Mouse (Mus musculus): ENCODE results near the gene 4931429L15Rik.

Gene 4931429L15Rik

DNA sequence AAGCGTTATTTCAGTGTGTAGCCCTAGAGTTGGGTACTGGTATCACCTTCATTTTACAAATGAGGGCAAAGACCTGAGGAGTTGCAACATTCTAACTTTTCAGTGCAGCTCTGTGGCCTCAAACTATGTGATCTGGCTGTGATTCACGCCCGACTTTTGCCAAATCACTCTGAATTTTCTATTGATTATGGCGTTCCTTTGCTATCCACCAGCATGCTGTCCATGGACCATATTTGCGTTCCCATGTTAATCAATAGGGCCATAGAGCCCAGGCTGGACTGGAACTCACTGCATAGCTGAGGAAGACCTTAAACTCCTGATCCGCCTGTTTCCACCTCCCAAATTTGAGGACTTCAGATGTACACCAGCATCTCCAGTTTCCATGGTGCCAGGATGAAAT lies 60.7 kb downstream of the 4931429L15Rik start:
- no peak for DNase-seq (ENCODE audit: low spot score in 2 of 2)

- no peak for DNase-seq (ENCODE audit: low spot score in 2 of 2)
Measured at GRCm38 (mm10) chr9:46257546-46257945, 62.2 kb downstream of the 4931429L15Rik start.

- DNase-seq (ENCODE audit: low spot score in 2 of 2) = no peak
Measured at GRCm38 (mm10) chr9:46256658-46257385, 63.0 kb downstream of the 4931429L15Rik start.

DNA sequence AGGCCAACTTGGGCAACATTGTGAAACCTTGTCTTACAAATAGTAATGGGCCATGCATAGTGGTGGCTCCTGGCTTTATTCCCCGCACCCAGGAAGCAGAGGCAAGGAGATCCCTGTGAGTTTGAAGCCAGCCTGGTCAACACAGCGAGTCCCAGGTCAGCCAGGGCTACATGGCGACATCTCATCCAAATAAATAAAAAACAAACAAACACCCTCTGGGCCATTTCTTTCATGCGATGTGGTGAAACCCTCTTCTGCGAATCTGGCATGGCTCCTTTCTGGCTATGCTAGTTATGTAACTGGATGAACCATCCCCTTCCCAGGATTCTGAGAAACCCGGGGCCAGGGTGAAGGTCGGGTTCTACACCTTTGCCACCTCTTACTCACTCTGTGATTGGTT lies 63.6 kb downstream of the 4931429L15Rik start:
- DNase-seq (ENCODE audit: low spot score in 2 of 2) = no peak

All from right cerebral cortex, postnatal 36 days (tissue).